Mouse (Mus musculus): ENCODE measurements at regions not wholly inside any gene's neighbourhood (a gene's known extent, or its start where the extent isn't known, plus 50 kb on each side); places are given as distances from the start of the nearest gene placed in this dataset.

- DNase-seq (ENCODE audit: low spot score), result no peak
These were observed 325.6 kb upstream of the Itga1 start for GRCm38 (mm10) chr13:115427091-115428033.

- DNase-seq (ENCODE audit: low spot score), result no peak
These were observed 324.1 kb upstream of the Itga1 start for GRCm38 (mm10) chr13:115425610-115426562.

GRCm38 (mm10) chr13:115423761-115424160 is 322.0 kb upstream of the Itga1 start:
- DNase-seq (ENCODE audit: low spot score), result no peak

- no peak for DNase-seq (ENCODE audit: low spot score)
These were observed 319.7 kb upstream of the Itga1 start for GRCm38 (mm10) chr13:115421483-115421882.

- DNase-seq (ENCODE audit: low spot score), result no peak
These were observed 316.1 kb upstream of the Itga1 start for GRCm38 (mm10) chr13:115417829-115418228.

GRCm38 (mm10) chr13:115413721-115414531 is 312.2 kb upstream of the Itga1 start:
- no peak for DNase-seq (ENCODE audit: low spot score)

- no peak for DNase-seq (ENCODE audit: low spot score)
These were observed 304.2 kb upstream of the Itga1 start for GRCm38 (mm10) chr13:115405916-115406315.

GRCm38 (mm10) chr13:115400706-115401215 is 299.0 kb upstream of the Itga1 start:
- DNase-seq (ENCODE audit: low spot score), result no peak

- DNase-seq (ENCODE audit: low spot score), result no peak
These were observed 277.9 kb upstream of the Itga1 start for GRCm38 (mm10) chr13:115379682-115380081.

- no peak for DNase-seq (ENCODE audit: low spot score)
These were observed 274.6 kb upstream of the Itga1 start for GRCm38 (mm10) chr13:115376180-115376880.

- no peak for DNase-seq (ENCODE audit: low spot score)
These were observed 259.7 kb upstream of the Itga1 start for GRCm38 (mm10) chr13:115361457-115361856.

- DNase-seq (ENCODE audit: low spot score), result no peak
These were observed 245.2 kb upstream of the Itga1 start for GRCm38 (mm10) chr13:115347022-115347398.

- DNase-seq (ENCODE audit: low spot score), result no peak
These were observed 244.6 kb upstream of the Itga1 start for GRCm38 (mm10) chr13:115346115-115347021.

- DNase-seq (ENCODE audit: low spot score), result no peak
These were observed 227.5 kb upstream of the Itga1 start for GRCm38 (mm10) chr13:115329000-115329960.

- DNase-seq (ENCODE audit: low spot score), result no peak
These were observed 224.5 kb upstream of the Itga1 start for GRCm38 (mm10) chr13:115326294-115326693.

GRCm38 (mm10) chr13:115316681-115317080 is 214.9 kb upstream of the Itga1 start:
- DNase-seq (ENCODE audit: low spot score), result no peak

- no peak for DNase-seq (ENCODE audit: low spot score)
These were observed 206.8 kb upstream of the Itga1 start for GRCm38 (mm10) chr13:115308586-115308985.

GRCm38 (mm10) chr13:115287371-115287770 is 185.6 kb upstream of the Itga1 start:
- peak; percentile 27 for DNase-seq (ENCODE audit: low spot score)

- DNase-seq (ENCODE audit: low spot score), result no peak
These were observed 164.4 kb upstream of the Itga1 start for GRCm38 (mm10) chr13:115266164-115266563.
